Mouse (Mus musculus): ENCODE data around the gene Icmt.

- TF ChIP-seq CTCF (IDR thresholded peaks at IDR 0.05; ENCODE audit: extremely low read depth, insufficient read depth, low read length) (no peak), POLR2A (IDR thresholded peaks at IDR 0.05; ENCODE audit: extremely low read depth, insufficient read depth, low read length) (no peak)
Measured at GRCm38 (mm10) chr4:152286887-152287286, 10.1 kb upstream of the Icmt start.

Data from cortical plate, adult 2 months (tissue).